Mouse (Mus musculus): Measurements from ENCODE around the gene Iah1.

Iah1 gene

DNA sequence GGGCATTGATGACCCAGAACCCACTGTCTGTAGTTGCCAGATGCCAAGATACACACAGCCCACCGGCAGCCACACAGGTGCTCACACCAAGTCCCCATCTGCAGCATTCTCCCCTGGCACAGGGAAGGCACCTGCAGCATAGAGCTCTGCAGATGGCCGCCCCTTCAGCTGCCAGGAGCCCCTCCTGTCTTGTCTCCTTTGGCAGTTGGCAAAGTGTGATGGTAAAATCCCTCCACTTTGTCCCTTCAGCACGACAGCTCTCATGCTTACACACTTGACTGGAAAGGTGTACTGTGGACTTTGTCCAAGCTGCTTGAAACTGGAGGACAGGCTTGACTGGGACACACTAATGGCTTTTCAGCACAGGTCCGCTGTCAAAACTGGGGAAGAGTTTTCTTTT lies 4.1 kb downstream of the Iah1 start:
- DNase-seq (ENCODE audit: low spot score): no peak

DNA sequence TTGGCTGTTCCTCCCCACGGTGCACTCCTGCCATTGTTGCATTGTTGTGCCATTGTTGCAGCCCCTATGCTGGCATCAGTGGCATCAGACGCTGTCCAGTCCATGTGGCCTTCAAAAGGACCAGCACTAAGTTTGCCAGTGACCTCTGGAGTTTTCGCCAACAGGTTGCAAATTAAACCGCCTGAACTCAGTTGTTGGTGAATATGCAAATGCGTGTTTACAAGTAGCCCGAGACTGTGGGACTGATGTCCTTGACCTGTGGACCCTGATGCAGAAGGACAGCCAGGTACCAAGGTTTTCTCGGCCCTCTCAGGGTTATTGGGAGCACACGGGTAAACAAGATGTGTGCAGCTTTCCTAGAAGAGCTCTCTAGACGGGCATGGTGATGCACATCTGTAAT lies 5.0 kb downstream of the Iah1 start:
- no peak for DNase-seq (ENCODE audit: low spot score)

DNA sequence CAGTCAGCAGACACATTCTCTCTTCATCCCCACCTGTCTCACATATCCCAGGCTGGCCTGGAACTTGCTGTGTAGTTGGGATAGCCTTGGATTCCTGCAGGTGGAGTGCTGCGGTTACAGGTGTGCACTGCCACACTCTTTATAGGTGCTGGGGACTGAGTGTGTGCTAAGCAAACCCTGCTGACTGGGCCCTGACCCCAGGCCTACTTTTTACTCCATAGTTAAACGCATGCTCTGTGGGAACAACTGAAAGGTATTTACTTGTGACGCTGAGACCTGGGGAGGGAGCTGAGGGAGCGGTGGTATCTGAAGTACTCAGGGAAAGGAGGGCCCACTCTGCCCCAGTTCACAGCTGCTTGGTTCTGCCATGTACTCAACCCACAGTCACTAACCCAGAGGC lies 6.1 kb downstream of the Iah1 start:
- DNase-seq (ENCODE audit: low spot score): no peak

DNA sequence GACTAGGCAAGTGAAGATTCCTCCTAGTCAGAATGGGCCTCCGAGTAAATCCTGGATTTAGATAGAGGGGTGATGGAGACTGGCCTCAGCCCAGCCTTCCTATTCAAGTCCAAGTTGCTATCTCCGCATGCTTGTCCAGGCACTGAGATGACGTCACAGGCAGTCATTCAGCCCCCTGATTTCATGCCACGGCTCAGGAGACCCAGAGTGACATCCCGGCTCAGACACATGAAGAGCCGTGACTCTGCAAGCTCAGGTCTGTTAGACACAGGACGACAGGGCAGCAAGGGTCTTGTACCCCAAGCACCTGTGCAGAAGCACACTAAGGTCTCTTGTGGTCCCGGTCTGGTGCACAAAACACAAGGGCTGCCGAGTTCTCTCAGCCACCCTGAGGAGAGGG lies 6.7 kb downstream of the Iah1 start:
- DNase-seq (ENCODE audit: low spot score): no peak

DNA sequence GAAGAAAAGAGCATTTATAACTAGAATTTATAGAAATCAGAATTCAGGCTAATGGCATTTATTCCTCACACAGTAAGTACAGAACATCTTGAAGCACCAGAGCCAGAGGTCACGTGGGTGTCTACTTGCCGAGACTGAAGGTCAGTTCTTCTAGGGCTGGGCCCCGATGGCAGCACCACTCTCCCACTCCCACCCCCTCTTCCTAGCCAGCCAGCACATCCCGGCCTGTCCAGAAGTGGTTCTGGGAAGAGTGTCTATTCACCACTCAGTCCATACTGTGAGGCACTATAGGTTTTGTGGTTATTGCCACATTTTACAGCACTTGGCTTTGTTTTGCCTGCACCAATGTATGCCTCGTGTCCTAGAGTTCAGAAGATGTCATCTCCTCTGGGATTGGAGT lies 7.9 kb downstream of the Iah1 start:
- no peak for DNase-seq (ENCODE audit: low spot score)

DNA sequence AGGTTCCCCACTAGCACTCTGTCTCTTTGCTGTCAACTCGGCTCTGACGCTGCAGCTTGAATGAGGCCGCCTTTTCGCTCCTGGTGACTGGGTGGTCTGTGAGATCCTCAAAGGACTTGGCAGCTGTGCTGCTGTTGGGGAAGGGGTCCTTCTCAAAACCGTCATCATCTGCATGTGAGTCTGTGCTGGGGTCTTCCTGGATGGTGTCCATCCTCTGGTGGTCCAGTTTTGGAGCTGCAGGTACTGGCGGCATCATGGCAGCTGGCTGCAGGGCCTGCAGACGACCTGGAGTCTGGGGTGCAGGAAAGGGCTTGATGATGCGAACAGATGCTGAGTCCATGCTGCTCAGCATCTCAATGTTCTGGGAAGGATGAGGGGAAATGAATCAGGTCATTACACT lies 9.1 kb downstream of the Iah1 start:
- DNase-seq (ENCODE audit: low spot score): no peak

DNA sequence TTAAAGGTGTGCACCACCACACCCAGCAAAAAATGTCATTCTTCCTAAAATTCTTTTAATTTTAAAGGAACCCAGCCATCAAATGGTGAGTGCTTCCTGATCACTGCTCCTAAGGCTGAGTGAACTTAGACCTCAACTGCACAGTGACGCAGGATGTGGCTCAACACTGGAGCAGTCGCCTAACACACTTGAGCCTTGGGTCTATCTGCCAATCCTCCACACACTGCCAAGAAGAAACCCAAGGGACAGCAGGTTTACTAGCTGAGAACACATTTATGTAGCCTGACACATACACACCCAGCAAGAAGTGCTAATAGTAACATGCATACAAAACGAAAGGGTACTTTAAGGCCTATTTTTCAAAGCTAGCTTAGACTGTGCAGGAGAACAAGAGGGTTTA lies 10.1 kb downstream of the Iah1 start:
- no peak for DNase-seq (ENCODE audit: low spot score)

DNA sequence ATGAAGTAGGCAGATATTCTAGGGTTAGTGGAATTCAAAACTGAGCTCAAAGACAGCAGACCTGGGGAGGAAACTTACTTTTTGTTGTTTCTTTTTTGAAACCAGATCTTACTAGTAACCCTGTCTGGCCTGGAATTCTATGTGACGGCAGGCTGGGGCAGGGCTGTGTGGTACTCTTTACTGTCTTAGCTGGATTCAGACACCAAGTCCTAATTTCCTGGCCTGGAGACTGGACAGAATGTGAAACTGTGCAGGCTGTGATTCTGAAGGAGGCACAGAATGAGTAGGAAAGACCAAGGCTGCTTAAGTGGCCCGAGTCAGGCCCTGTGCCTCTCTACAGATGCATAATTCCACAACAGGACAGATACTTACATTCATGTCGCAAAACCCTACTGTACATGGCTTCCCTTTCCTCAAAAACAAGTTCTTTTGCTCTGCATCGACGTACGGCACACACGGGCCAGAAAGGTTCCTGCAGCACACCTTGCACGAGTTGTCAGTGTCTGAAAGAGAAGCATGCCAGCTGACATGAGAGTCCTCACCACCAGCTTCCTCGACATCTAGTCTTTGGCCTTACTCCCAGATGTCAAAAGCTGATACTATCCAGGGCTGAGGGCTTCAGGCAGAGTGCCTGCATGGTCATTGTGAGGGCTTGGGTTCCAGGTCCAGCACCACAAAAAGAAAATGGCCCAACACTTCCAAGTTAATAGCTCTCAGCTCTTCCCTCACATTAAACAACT lies 13.6 kb downstream of the Iah1 start:
- no peak for DNase-seq (ENCODE audit: low spot score)

DNA sequence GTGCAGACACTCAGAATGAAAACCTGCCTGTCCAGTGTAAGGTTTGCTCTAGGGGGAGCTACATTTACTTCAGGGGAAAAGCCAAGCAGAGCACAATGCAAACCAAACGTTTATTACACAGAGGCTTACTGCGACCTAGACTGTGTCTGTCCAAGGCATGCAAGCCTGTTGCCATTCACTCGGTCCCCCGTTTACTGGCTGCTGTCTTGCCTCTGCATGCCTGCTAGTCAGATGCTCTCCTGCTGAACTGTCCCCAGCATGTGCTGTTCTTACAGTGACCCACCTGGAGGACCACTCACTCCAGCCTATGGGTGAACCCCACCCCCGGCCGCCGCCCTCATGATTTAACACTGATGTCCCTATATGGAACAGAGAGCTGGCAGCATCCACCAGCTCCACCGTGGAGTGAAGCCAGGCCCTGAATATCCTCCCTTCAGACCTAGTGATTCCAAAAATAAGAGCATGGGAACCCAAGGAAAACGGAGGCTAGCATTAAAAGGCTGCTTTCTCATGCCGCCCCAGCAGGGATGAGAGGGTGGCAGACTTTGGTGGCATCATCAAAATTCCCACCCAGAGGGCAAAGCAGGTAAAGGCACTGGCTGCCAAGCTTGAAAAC lies 14.9 kb downstream of the Iah1 start:
- DNase-seq (ENCODE audit: low spot score): no peak

DNA sequence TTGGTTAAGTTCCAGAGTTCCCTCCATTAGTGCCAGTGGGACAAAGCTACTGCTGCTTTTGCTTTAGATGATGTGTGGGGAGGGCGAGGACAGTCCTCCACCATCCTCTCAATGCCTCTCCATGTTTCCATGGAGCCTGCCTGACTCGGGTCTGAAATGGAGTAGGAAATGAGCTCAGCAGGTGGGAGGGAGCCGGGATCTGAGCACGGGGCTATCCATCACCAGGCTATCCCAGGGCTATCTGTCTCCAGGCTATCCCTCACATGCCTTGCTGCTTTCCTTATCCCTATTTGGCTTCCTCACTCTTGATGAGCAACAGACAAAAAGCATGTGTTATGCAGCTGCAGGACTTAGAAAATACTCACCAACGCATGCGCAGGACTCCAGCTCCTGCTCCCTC lies 15.5 kb downstream of the Iah1 start:
- no peak for DNase-seq (ENCODE audit: low spot score)

DNA sequence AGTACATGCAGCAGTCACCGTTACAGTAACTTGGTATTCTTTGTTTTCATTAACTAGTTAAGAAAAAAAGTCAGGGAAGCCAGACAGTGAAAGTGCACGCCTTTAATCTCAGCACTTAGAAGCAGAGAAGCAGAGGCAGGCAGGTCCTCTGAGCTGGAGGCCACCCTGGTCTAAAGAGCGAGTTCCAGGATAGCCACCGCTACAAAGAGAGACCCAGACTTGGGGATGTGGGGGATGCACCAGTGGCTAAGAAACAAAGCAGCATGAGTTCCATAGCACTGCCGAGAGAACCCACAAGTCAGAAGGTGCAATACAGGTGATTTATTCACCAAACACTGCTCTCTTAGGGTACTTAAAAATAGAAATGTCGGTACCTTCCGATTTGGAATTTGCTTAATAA lies 16.8 kb downstream of the Iah1 start:
- no peak for DNase-seq (ENCODE audit: low spot score)

DNA sequence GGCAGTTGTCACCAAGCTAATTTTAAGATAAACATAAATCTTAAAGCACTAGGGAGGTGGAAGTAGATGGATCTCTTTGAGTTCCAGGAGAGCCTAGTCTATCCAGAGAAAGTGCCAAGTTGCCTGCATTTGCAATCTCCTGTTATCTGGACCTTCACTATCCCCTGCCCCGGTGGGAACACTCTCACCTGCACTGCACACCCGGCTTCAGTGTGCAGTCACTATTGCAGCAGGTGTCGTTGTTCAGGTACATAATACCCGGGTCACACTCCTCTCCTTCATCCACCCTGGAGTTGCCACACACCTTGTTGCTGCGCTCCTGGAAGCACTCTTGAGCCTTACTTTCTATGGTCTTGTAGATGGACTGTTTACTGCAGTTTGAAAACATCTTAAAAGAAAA lies 17.6 kb downstream of the Iah1 start:
- DNase-seq (ENCODE audit: low spot score): no peak

DNA sequence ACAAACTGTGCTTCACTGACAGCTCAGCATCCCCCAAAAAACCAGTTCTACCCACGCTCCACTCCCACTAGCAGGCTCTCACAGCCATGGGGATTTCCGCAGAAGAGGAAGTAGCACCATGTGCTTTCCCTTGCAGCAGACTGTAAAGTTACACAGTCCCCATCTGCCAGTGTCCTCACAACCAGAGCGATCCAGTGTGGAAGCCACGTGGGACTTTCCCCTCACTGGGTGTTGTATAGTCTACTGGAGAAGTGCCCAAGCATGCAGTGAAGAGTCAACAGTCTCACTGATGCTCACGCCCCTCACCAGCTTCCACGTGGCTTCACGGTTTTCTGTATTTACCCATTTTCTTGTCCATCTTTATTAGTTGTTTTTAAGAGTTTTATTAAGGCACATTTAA lies 19.7 kb downstream of the Iah1 start:
- DNase-seq (ENCODE audit: low spot score): no peak

DNA sequence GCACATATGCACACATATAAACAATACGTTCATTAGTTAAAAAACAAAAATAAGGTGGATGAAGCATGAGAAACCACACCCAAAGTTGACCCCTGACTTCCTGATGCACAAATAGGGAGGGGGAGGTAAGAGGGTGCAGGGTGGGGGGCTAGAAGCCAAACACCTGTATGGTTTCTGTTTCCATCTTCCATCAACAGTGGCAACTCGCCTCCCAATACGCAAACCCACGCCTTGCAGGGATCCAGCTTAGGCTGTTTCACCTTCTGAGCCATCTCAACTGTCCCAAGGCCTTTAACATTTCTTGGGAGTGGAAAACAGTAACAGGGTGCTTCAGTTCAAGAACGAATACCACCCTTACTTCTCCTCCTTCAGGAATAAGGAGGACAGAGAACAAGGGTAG lies 21.0 kb downstream of the Iah1 start:
- DNase-seq (ENCODE audit: low spot score): no peak

DNA sequence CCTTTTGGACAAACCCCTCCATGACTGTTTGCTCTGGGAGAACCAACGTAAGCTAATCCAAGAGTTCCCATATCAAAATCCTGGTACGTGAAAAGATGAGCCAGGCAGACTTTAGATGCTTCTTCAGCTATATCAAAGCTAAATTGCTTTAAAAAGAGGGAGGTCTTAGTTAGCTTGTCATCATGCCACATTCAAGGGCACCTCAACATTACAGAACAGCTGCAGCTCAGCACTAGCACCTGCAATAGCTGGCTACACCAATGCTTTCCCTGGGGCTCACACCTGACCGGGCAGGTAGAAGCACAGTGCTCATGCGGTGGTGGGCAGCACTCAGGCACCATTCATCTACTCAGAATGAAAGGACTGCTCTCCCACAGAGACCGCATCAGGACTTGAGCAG lies 24.5 kb downstream of the Iah1 start:
- DNase-seq (ENCODE audit: low spot score): no peak

DNA sequence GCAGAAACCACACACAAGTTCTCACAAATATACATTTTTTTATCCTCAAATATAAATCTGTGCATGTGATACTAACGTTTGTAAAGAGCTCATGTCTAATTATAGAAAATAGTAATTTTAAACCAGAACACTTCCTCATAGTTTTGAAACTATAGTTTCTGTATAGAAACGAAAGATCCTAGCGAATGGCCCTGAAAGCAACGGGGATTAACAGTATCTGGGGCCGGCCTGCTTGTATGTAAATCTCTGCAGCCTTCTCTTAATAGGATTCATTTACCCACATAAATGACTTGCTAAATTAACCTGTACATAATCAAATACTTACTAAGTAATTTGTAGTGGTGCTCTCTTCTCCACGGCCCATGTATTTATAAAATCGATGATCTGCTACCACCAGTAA lies 30.8 kb downstream of the Iah1 start:
- DNase-seq (ENCODE audit: low spot score): no peak

DNA sequence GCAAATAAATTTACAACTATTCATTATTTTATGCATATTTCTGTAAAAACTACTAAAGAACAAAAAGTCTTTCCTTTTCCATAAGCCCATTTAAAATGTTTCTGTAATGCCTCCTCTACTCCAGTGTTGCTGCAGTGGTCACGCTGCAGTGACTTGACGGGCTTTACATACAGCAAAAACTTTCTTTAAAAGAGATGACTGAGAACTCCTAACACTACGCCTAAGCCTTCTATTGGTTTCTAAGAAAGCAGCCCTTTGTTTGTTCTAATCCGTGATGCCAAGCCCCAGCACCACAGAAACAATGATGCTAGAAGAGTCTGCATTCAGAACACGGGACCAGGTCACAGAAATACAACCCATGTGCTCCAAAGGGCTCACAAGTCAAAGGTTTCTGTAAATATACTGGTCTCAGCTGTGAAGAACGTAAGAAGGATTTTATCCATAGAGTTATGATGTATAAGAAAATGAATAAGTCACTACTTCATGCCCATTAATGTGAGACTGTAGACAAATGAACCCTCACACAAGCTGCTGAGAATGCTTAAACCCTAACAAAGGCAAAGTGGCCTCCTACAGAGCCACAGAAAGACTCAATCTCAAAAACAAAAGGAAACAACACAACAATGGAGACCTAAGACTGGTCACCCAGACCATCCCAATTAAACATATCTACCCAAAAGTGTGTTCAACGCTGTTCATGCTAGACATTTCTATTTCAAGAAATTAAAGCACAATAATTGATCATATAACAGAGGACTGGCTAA lies 34.1 kb downstream of the Iah1 start:
- no peak for DNase-seq (ENCODE audit: low spot score)

DNA sequence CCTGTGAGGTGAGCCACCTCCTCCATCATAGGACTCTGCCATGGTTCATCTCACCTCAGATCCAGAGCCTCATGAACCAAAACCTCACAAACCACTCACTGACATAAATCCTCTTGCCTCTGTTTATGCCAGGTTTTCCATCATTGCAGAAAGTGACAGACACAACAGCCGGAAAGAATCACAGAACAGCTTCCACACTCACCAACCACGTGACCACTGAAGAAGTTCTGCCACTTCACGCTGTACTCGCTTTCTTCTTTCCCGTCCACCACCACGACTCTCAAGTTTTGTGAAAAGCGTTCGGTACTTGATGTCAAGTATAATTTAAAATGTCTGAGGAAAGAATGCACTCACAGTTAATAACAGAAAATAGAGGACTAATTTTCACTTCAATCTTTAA lies 37.5 kb downstream of the Iah1 start:
- DNase-seq (ENCODE audit: low spot score): no peak

DNA sequence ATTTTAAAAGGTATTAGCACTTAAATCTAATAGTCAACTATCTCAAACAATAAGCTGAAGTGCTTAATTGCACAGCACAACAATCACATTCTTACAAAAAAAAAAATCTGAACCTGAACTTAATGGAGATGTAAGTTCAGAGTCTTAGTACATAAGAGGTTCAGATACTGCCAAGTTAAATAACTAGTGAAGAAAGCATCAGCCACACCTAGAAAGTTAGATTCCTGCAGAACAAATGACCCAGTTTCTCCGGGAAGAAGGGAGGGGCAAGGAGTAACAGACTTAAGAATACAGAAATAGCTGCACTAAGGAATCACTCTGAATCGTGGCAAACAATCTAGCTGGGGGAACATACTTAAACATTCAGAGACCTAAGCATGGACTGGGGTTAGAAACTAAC lies 46.5 kb downstream of the Iah1 start:
- DNase-seq (ENCODE audit: low spot score): no peak

DNA sequence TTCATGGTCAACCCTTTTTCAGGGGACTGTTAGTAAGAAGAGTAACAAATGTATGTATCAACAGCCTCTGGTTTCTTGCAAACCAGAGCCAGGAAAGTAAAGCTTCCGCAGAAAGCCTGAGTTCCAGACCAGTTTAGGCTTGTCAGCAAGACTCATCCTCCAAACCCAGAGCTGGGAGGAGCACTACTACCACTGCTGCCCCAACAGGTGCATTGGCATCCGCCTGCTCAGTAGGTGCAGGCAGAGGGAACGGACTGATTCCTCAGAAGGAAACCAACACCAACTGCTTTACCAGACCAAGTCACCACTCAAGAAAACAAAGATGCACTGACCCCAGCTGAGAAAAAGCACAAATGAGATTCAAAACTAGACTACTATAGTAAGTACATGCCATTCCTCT lies 47.0 kb downstream of the Iah1 start:
- no peak for DNase-seq (ENCODE audit: low spot score)

DNA sequence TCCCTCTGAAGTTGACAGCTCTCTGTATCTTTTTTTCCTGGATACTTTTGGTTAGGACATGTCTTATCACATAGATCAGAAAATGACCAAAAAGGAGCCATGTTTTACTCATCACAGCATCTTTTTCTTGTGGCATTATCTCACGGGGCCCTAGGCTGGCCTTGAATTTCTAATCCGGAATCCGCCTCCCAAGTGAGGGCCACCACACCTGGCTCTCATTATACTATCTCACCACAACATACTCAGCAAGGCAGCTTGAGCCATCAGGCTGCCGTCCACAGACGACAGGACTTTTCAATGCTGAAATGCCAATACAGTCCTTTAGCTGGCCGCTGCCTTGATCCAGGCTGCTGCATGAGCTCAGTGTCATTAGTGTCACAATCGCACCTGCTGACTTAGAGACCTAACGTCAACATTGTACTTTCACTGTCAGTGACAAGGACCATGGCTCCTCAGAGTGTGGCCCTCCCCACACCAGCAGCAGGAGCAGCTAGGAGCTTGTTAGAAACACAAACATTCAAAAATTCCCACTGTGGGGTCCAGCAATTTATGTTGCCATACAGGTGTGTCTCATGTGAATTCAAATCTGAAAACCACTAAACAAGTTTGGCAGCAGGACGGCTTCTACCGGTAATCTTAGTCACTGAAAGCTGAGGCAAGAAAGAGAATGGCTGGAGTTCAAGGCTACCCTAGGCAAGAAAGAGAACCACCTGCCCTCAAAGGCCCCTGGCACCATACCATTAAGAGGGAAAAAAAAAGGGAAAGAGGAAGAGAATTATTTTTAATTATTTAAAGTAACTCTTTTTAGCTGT lies 48.6 kb downstream of the Iah1 start:
- no peak for DNase-seq (ENCODE audit: low spot score)

DNA sequence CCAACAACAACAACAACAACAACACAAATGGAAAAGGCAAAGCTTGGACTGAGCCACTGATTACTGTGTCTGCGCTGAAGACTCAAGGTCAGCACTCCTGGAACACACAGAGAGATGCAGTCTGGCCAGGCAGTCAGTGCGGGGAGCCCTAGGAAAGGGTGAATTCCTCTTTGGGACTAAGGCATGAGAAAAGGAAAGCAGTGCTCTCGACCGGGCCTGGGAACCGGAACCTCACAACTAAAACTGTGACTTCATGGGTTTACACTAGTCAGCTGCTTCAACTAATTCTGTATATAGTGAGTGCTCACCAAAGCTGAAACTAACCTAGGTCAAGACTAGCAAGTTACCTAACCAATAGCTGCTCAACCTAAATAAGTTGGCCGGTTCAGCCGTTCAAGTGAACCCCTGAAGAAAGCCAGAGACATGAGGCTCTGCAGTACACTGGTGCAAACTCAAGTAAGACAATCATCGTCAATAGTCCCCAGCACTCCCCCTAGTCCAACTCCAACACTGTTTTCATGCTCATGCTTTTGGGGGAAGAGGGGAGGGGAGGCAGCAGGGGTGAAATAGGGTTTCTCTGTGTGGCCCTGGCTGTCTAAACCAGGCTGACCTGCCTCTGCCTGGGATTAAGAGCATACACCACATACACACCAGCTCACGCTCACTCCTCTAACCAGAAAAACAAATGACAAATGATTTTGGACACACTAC lies 52.3 kb downstream of the Iah1 start:
- no peak for DNase-seq (ENCODE audit: low spot score)

Data from urinary bladder, postnatal 25 days (tissue).